Mouse (Mus musculus) adrenal gland, postnatal 25 days (tissue): ENCODE results near the gene Cnmd. TPM values are rescaled to one million over a fixed set of nuclear protein-coding genes. Genes with fewer than 3 reads are reported as not detected.

Experiments
- total RNA-seq: library from RNA; stranded (reverse); gene quantifications from 2 replicates; pipeline ENCODE4 v1.2.3, GENCODE M21; 2021

The Cnmd gene
- total RNA-seq, 1 experiment from 2014 or later = 0.88 TPM

Other genes with a start within 250 kb of the Cnmd start
- gene Kbtbd7, start 235.7 kb downstream of the Cnmd start, total RNA-seq = 10.0 and 10.8 TPM in 2 replicates
- gene Kbtbd6, start 210.3 kb downstream of the Cnmd start, total RNA-seq = 0.21 and 0.52 TPM in 2 replicates
- gene Elf1, start 181.0 kb downstream of the Cnmd start, total RNA-seq = 20.8 and 27.7 TPM in 2 replicates
- 39.5 and 45.8 TPM in 2 replicates for gene Wbp4, start 180.7 kb downstream of the Cnmd start, total RNA-seq
- 156 and 173 TPM in 2 replicates for gene Sugt1, start 74.5 kb downstream of the Cnmd start, total RNA-seq
- 0.21 TPM in 1 of 2 replicates, not detected in the other for gene Pcdh8, start 109.1 kb upstream of the Cnmd start, total RNA-seq